Mouse (Mus musculus) brain, embryonic 14.5 days (tissue): ENCODE data around the gene Zfp719. TPM values are rescaled to one million over a fixed set of nuclear protein-coding genes. Genes with fewer than 3 reads are reported as not detected.

Experiments
- DNase-seq: peaks from one replicate; pipeline ENCODE4 v3.0.0-alpha.2; 2011; ENCODE audit warnings: low read depth
- CTCF ChIP-seq: fragments of 200-500 bp; IDR thresholded peaks from 2 replicates; pipeline ENCODE4 v1.5.1; 2012; ENCODE audit warnings: inconsistent platforms, mild to moderate bottlenecking, moderate library complexity, borderline replicate concordance; ENCODE audit not compliant: insufficient read depth, insufficient read length; ENCODE audit errors: extremely low read depth
- POLR2A ChIP-seq: fragments of 200-500 bp; IDR thresholded peaks from 2 replicates; pipeline ENCODE4 v1.6.1; 2012; ENCODE audit warnings: mild to moderate bottlenecking, inconsistent platforms, borderline replicate concordance; ENCODE audit not compliant: poor library complexity, insufficient read depth, insufficient read length, severe bottlenecking; ENCODE audit errors: extremely low read depth
- polyA plus RNA-seq: library from polyadenylated mRNA; depleted of rRNA; stranded (reverse); fragments of >200 nt; gene quantifications from 2 replicates; pipeline ENCODE4 v1.2.3, GENCODE M21; 2012; rRNA removed

The Zfp719 gene
- polyA plus RNA-seq, 1 experiment = 9.2 TPM

DNA sequence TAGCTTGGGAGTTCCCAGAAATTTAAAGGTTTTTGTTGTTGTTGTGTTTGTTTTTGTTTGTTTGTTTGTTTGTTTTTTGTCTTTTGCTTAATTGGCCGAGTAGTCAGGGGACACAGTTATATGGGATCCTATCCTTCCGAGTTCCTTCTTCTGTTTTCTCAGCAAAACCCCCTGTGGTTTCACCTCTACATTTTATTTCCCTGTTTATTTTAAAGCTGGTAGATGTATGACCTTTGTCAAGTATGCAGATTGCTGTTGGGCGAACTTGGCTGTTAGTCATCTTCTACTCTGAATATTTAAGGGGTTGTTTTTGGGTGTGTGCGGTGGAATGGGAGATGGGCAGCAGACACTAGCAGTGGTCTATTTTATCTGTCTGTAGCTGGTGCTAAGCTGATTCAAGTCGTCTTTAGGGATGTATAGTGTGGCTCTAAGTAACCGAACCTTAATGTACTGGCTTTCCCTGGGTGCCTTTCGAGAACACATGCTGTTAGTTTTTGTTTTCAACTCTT is 29.0 kb downstream of the Zfp719 start:
- TF ChIP-seq CTCF = no peak
- TF ChIP-seq POLR2A = no peak
- no peak for DNase-seq

DNA sequence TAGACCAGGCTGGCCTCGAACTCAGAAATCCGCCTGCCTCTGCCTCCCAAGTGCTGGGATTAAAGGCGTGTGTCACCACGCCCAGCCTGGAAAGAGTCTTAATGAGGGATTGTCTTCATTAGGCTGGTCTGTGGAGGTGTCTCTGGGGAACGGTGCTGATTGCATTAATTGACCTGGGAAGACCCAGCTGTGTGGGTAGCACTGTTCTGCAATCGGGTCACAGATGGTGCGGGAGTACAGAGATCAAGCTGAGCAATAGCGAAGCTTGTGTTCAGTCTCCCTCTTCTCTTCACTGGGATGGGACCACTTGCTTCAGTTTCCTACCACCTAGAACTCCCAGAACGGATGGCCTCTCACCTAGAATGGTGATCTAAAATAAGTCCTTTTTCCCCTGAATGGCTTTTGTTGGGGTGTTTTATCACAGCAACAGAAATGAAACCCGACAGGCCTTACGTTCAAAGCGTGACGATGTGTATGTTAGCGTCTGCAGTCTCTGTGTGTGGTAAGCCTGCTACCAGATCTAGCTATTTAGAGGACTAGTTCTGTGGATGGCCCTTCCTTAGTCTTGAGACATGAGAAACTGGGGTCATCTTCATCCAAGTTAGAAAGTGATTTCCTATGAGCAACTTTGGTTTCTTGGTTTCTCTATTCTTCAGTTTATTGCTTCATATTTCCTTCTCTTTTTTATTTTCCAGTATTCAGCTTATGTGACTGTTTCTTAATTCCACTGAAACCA is 34.6 kb downstream of the Zfp719 start:
- DNase-seq = no peak
- TF ChIP-seq CTCF = no peak
- no peak for TF ChIP-seq POLR2A

- no peak for DNase-seq
- TF ChIP-seq CTCF = no peak
- TF ChIP-seq POLR2A = no peak
Observed at GRCm38 (mm10) chr7:43622927-43623326, 43.5 kb downstream of the Zfp719 start.

- DNase-seq = no peak
- TF ChIP-seq CTCF = no peak
- no peak for TF ChIP-seq POLR2A
Observed at GRCm38 (mm10) chr7:43623819-43624218, 44.4 kb downstream of the Zfp719 start.

- TF ChIP-seq CTCF = no peak
- TF ChIP-seq POLR2A = no peak
- no peak for DNase-seq
Observed at GRCm38 (mm10) chr7:43625065-43625464, 45.7 kb downstream of the Zfp719 start.

- no peak for TF ChIP-seq POLR2A
- TF ChIP-seq CTCF = no peak
- no peak for DNase-seq
Observed at GRCm38 (mm10) chr7:43625794-43626422, 46.5 kb downstream of the Zfp719 start.

GRCm38 (mm10) chr7:43633940-43634339 is 54.5 kb downstream of the Zfp719 start:
- TF ChIP-seq POLR2A = no peak
- TF ChIP-seq CTCF = no peak
- DNase-seq = no peak

- no peak for DNase-seq
Observed at GRCm38 (mm10) chr7:43634500-43634899, 55.1 kb downstream of the Zfp719 start, which contains the start of gene Ceacam18. Gene Ceacam18 (plus strand): TSS chr7:43634707.

GRCm38 (mm10) chr7:43636194-43636593 is 56.8 kb downstream of the Zfp719 start:
- no peak for TF ChIP-seq POLR2A
- TF ChIP-seq CTCF = no peak
- no peak for DNase-seq

More at GRCm38 (mm10) chr7:43634500-43634899, 55.1 kb downstream of the Zfp719 start, which contains the start of gene Ceacam18:
- TF ChIP-seq CTCF (no peak), POLR2A (no peak)

DNA sequence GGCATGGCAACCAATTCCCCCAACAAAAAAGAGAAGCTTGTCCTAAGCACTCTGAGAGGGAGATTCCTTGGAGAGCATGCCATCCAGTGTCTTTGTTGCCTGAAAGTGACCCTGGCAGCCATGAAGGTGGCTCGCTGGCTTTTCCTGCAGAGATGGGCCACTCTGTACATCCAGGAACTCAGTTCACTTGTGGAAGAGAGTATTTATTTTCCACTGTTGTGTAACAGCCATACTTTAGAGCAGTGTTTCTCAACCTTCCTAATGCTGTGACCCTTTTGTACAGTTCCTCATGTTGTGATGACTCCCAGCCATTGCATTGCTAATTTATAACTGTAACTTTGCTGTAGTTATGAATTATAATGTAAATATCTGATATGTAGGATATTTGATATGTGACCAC is 57.7 kb downstream of the Zfp719 start:
- TF ChIP-seq POLR2A (no peak), CTCF (no peak)
- DNase-seq = no peak

GRCm38 (mm10) chr7:43642587-43642986 is 63.2 kb downstream of the Zfp719 start:
- TF ChIP-seq POLR2A = no peak
- TF ChIP-seq CTCF = no peak
- DNase-seq = no peak

Other genes with a start within 250 kb of the Zfp719 start
- gene Siglecf, start 228.3 kb upstream of the Zfp719 start, polyA plus RNA-seq = 0.07 and 0.09 TPM in 2 replicates
- gene Siglecg, start 171.4 kb upstream of the Zfp719 start, polyA plus RNA-seq = 0.03 and 0.05 TPM in 2 replicates
- 0.10 and 0.16 TPM in 2 replicates for gene Lim2, start 151.9 kb upstream of the Zfp719 start, polyA plus RNA-seq
- 0.08 TPM in 1 of 2 replicates, not detected in the other for gene Nkg7, start 142.5 kb upstream of the Zfp719 start, polyA plus RNA-seq
- gene Cldnd2, start 138.8 kb upstream of the Zfp719 start, polyA plus RNA-seq = not detected in 2 replicates
- 69.0 and 71.0 TPM in 2 replicates for gene Etfb, start 135.5 kb upstream of the Zfp719 start, polyA plus RNA-seq
- gene Gm45233, start 135.5 kb upstream of the Zfp719 start, polyA plus RNA-seq = 1.2 and 1.3 TPM in 2 replicates
- gene Vsig10l, start 116.5 kb upstream of the Zfp719 start, polyA plus RNA-seq = 7.0 and 9.5 TPM in 2 replicates
- gene Iglon5, start 89.5 kb upstream of the Zfp719 start, polyA plus RNA-seq = 96.2 and 140 TPM in 2 replicates
- gene 4931406B18Rik, start 73.7 kb upstream of the Zfp719 start, polyA plus RNA-seq = 0.04 TPM in 1 of 2 replicates, not detected in the other
- 1.5 and 1.7 TPM in 2 replicates for gene Cd33, start 35.2 kb upstream of the Zfp719 start, polyA plus RNA-seq
- 10.8 and 11.8 TPM in 2 replicates for gene Zfp658, start 17.4 kb upstream of the Zfp719 start, polyA plus RNA-seq
- gene Zfp819, start 27.6 kb downstream of the Zfp719 start, polyA plus RNA-seq = 0.47 and 0.57 TPM in 2 replicates
- 0.05 TPM in 1 of 2 replicates, not detected in the other for gene Ceacam18, start 55.1 kb downstream of the Zfp719 start, polyA plus RNA-seq
- 0.19 and 0.27 TPM in 2 replicates for gene Siglece, start 80.6 kb downstream of the Zfp719 start, polyA plus RNA-seq
- 25.4 and 27.8 TPM in 2 replicates for gene Ctu1, start 92.4 kb downstream of the Zfp719 start, polyA plus RNA-seq
- 0.11 and 0.16 TPM in 2 replicates for gene Klk14, start 110.8 kb downstream of the Zfp719 start, polyA plus RNA-seq
- gene Klk13, start 133.0 kb downstream of the Zfp719 start, polyA plus RNA-seq = 0.04 and 0.14 TPM in 2 replicates
- gene Klk12, start 189.3 kb downstream of the Zfp719 start, polyA plus RNA-seq = not detected in 2 replicates
- 0.35 TPM in 1 of 2 replicates, not detected in the other for gene Klk11, start 195.0 kb downstream of the Zfp719 start, polyA plus RNA-seq
- gene Klk10, start 201.4 kb downstream of the Zfp719 start, polyA plus RNA-seq = 0.21 and 0.49 TPM in 2 replicates
- not detected in 2 replicates for gene Klk9, start 212.3 kb downstream of the Zfp719 start, polyA plus RNA-seq
- 3.2 and 4.8 TPM in 2 replicates for gene Klk8, start 218.0 kb downstream of the Zfp719 start, polyA plus RNA-seq
- 0.05 and 0.08 TPM in 2 replicates for gene Klk7, start 231.7 kb downstream of the Zfp719 start, polyA plus RNA-seq
- not detected in 2 replicates for gene Klk6, start 244.9 kb downstream of the Zfp719 start, polyA plus RNA-seq